ENCODE assay signal across 30 mouse cellular contexts in genomic region chr6:127949885-127950284, GRCm38 (mm10).
"Had no signal": no experiment of that assay in that cellular context is flagged by ENCODE, and none has a peak within 500 bp of the region (broad histone marks: within the 10 kb centered on the region; RNA-seq: fewer than 3 reads in every experiment).

No protein-coding gene starts in this region.

- H3K4me1 ChIP-seq: heart, embryonic 12.5 days; heart, embryonic 13.5 days; heart, embryonic 15.5 days; hindbrain, embryonic 12.5 days; hindbrain, embryonic 13.5 days; hindbrain, embryonic 15.5 days; intestine, embryonic 15.5 days; kidney, embryonic 15.5 days had no signal

- DNase-seq: heart, postnatal 10 days; heart, postnatal 14 days; heart, postnatal 36 days; heart, postnatal 4 days; kidney, adult 11 months; kidney, adult 18-20 months; kidney, adult 2 months; kidney, adult 8-10 months; kidney, adult 9 months; kidney, postnatal 10 days; kidney, postnatal 14 days; kidney, postnatal 25 days; kidney, postnatal 36 days; kidney, postnatal 4 days; layer of hippocampus, adult 9-11 months; layer of hippocampus, postnatal 36 days had no signal

- H3K27ac ChIP-seq: heart, embryonic 13.5 days; heart, embryonic 15.5 days; hindbrain, embryonic 10.5 days; hindbrain, embryonic 12.5 days; hindbrain, embryonic 13.5 days; hindbrain, embryonic 14.5 days; hindbrain, embryonic 15.5 days; hindbrain, postnatal 0 days; intestine, embryonic 15.5 days; kidney, embryonic 15.5 days; kidney, postnatal 0 days; layer of hippocampus, adult 2 months; left cerebral cortex, adult 2 months had no signal

- H3K27me3 ChIP-seq: heart, embryonic 15.5 days; hindbrain, embryonic 12.5 days; hindbrain, embryonic 13.5 days; hindbrain, embryonic 15.5 days; intestine, embryonic 15.5 days; kidney, embryonic 15.5 days had no signal

- H3K4me3 ChIP-seq: heart, embryonic 12.5 days; heart, embryonic 13.5 days; heart, embryonic 15.5 days; hindbrain, embryonic 10.5 days; hindbrain, embryonic 12.5 days; hindbrain, embryonic 13.5 days; hindbrain, embryonic 15.5 days; intestine, embryonic 15.5 days; kidney, embryonic 15.5 days; layer of hippocampus, adult 2 months; left cerebral cortex, adult 2 months had no signal
